Mouse (Mus musculus) liver, adult 2 months (tissue): ENCODE data around the gene C330021F23Rik. TPM values are rescaled to one million over a fixed set of nuclear protein-coding genes. Genes with fewer than 3 reads are reported as not detected.
A peak's percentile ranks its signal among the peaks of the same experiment; 100 is the strongest.

Experiments
- DNase-seq: peaks from one replicate; pipeline ENCODE4 v3.0.0-alpha.2; 2011; ENCODE audit warnings: low read depth, low spot score; ENCODE audit errors: extremely low read depth
- H3K27ac ChIP-seq: fragments of 200-500 bp; replicated peaks from 2 replicates; pipeline ENCODE4 v1.5.1; 2012; ENCODE audit warnings: low read depth, mild to moderate bottlenecking, control low read depth, inconsistent platforms, low read length; ENCODE audit not compliant: insufficient read depth
- H3K27me3 ChIP-seq: fragments of 200-500 bp; 2 replicates; pipeline ENCODE4 v1.6.1; 2012; ENCODE audit warnings: mild to moderate bottlenecking, moderate library complexity, low read length, inconsistent platforms; ENCODE audit not compliant: control insufficient read depth, insufficient read depth
- H3K36me3 ChIP-seq: fragments of 200-500 bp; 2 replicates; pipeline ENCODE4 v1.6.1; 2012; ENCODE audit warnings: low read length, inconsistent platforms; ENCODE audit not compliant: control insufficient read depth, insufficient read depth
- H3K4me1 ChIP-seq: fragments of 200-500 bp; 2 replicates; pipeline ENCODE4 v1.6.1; 2011; ENCODE audit warnings: low read length; ENCODE audit not compliant: control insufficient read depth, insufficient read depth
- H3K4me3 ChIP-seq: fragments of 200-500 bp; 2 replicates; pipeline ENCODE4 v1.5.1; 2011; ENCODE audit warnings: low read depth, mild to moderate bottlenecking, control low read depth, low read length, moderate library complexity; ENCODE audit not compliant: insufficient read depth
- H3K79me2 ChIP-seq: fragments of 200-500 bp; 2 replicates; pipeline ENCODE4 v1.6.1; 2012; ENCODE audit warnings: inconsistent platforms, mild to moderate bottlenecking, low read length, moderate library complexity; ENCODE audit not compliant: control insufficient read depth, insufficient read depth
- H3K9ac ChIP-seq: fragments of 200-500 bp; 2 replicates; pipeline ENCODE4 v1.6.1; 2012; ENCODE audit warnings: low read depth, mild to moderate bottlenecking, control low read depth, inconsistent platforms, low read length
- CTCF ChIP-seq: fragments of 200-500 bp; IDR thresholded peaks from 2 replicates; pipeline ENCODE4 v1.5.1; 2011; ENCODE audit warnings: low read depth, low read length, control low read depth
- POLR2A ChIP-seq: fragments of 200-500 bp; IDR thresholded peaks from 2 replicates; pipeline ENCODE4 v1.6.1; 2011; ENCODE audit warnings: low read length, control low read depth; ENCODE audit not compliant: insufficient read depth; ENCODE audit errors: extremely low read depth
- WGBS: fragments of 180-500 bp; shearing (Covaris S2); methylation state at CpG from one replicate; pipeline ENCODE4 v1.1.7; 2018; 5-methylcytosine and 5-hydroxymethylcytosine counted together
- polyA plus RNA-seq: library from polyadenylated mRNA; depleted of rRNA; stranded (reverse); fragments of >200 nt; gene quantifications from 2 replicates; pipeline ENCODE4 v1.2.3, GENCODE M21; 2012
- total RNA-seq: library from RNA; depleted of rRNA; stranded (reverse); fragments of >200 nt; gene quantifications from 2 replicates; pipeline ENCODE4 v1.2.3, GENCODE M21; 2014

Gene C330021F23Rik
- total and polyA plus RNA-seq, 2 experiments, result 7.4 to 9.0 TPM

GRCm38 (mm10) chr8:3556114-3556513 is 11.7 kb upstream of the C330021F23Rik start:
- Histone ChIP-seq H3K27me3 (no peaks in the 10 kb centered on the region), H3K9ac (no peak overlapping the region), H3K4me1 (no peaks in the 10 kb centered on the region), H3K79me2 (no peaks in the 10 kb centered on the region), H3K4me3 (no peak overlapping the region), H3K36me3 (no peaks in the 10 kb centered on the region), H3K27ac (no peak overlapping the region)
- no peak for TF ChIP-seq CTCF
- TF ChIP-seq POLR2A, result no peak
- DNase-seq, result no peak
- WGBS, result 58% methylated on average over 4 of the region's 4 CpGs

- Histone ChIP-seq H3K4me3 (peak overlapping the region; percentile 12; the same call in 1 of the 2 replicates), H3K36me3 (no peaks in the 10 kb centered on the region), H3K27me3 (no peaks in the 10 kb centered on the region), H3K79me2 (no peaks in the 10 kb centered on the region), H3K9ac (no peak overlapping the region), H3K4me1 (peaks cover 7% of the 10 kb centered on the region; the same call in 1 of the 2 replicates), H3K27ac (no peak overlapping the region)
- peak; percentile 50 for DNase-seq
- 11% methylated on average over 7 of the region's 7 CpGs for WGBS
- TF ChIP-seq CTCF (no peak), POLR2A (no peak)
Measured at GRCm38 (mm10) chr8:3568378-3568777, 588 bp downstream of the C330021F23Rik start.

- H3K79me2 ChIP-seq, result no peaks in the 10 kb centered on the region
- no peaks in the 10 kb centered on the region for H3K36me3 ChIP-seq
- H3K9ac ChIP-seq, result no peak overlapping the region
- WGBS, result 82% methylated on average over 5 of the region's 5 CpGs
- no peak for TF ChIP-seq POLR2A
- no peak for TF ChIP-seq CTCF
- H3K27ac ChIP-seq, result no peak overlapping the region
- H3K27me3 ChIP-seq, result no peaks in the 10 kb centered on the region
- no peak overlapping the region for H3K4me3 ChIP-seq
- H3K4me1 ChIP-seq, result peaks cover 7% of the 10 kb centered on the region; the same call in 1 of the 2 replicates
- DNase-seq, result no peak
Measured at GRCm38 (mm10) chr8:3569784-3570183, 2.0 kb downstream of the C330021F23Rik start.

- H3K4me3 ChIP-seq, result no peak overlapping the region
- DNase-seq, result no peak
Measured at GRCm38 (mm10) chr8:3574546-3574945, 6.8 kb downstream of the C330021F23Rik start.

GRCm38 (mm10) chr8:3576211-3576960 is 8.6 kb downstream of the C330021F23Rik start:
- WGBS, result 73% methylated on average over 15 of the region's 15 CpGs
- TF ChIP-seq CTCF, result no peak
- no peak for TF ChIP-seq POLR2A

More at GRCm38 (mm10) chr8:3574546-3574945, 6.8 kb downstream of the C330021F23Rik start:
- no peak overlapping the region for H3K27ac ChIP-seq
- TF ChIP-seq CTCF, result no peak
- no peak for TF ChIP-seq POLR2A
- WGBS, result 96% methylated on average over 3 of the region's 3 CpGs
- H3K36me3 ChIP-seq, result no peaks in the 10 kb centered on the region
- no peaks in the 10 kb centered on the region for H3K4me1 ChIP-seq
- H3K9ac ChIP-seq, result no peak overlapping the region
- H3K27me3 ChIP-seq, result no peaks in the 10 kb centered on the region
- H3K79me2 ChIP-seq, result no peaks in the 10 kb centered on the region

More at GRCm38 (mm10) chr8:3576211-3576960, 8.6 kb downstream of the C330021F23Rik start:
- Histone ChIP-seq H3K4me1 (no peaks in the 10 kb centered on the region), H3K9ac (no peak overlapping the region), H3K27ac (no peak overlapping the region), H3K36me3 (no peaks in the 10 kb centered on the region), H3K4me3 (no peak overlapping the region), H3K79me2 (no peaks in the 10 kb centered on the region), H3K27me3 (no peaks in the 10 kb centered on the region)
- no peak for DNase-seq
